Mouse (Mus musculus): ENCODE data around the gene Lrrc55. TPM values are rescaled to one million over a fixed set of nuclear protein-coding genes. Genes with fewer than 3 reads are reported as not detected.
A peak's percentile ranks its signal among the peaks of the same experiment; 100 is the strongest.

The Lrrc55 gene
- polyA plus RNA-seq, 1 experiment from 2014 or later: 2.3 TPM

DNA sequence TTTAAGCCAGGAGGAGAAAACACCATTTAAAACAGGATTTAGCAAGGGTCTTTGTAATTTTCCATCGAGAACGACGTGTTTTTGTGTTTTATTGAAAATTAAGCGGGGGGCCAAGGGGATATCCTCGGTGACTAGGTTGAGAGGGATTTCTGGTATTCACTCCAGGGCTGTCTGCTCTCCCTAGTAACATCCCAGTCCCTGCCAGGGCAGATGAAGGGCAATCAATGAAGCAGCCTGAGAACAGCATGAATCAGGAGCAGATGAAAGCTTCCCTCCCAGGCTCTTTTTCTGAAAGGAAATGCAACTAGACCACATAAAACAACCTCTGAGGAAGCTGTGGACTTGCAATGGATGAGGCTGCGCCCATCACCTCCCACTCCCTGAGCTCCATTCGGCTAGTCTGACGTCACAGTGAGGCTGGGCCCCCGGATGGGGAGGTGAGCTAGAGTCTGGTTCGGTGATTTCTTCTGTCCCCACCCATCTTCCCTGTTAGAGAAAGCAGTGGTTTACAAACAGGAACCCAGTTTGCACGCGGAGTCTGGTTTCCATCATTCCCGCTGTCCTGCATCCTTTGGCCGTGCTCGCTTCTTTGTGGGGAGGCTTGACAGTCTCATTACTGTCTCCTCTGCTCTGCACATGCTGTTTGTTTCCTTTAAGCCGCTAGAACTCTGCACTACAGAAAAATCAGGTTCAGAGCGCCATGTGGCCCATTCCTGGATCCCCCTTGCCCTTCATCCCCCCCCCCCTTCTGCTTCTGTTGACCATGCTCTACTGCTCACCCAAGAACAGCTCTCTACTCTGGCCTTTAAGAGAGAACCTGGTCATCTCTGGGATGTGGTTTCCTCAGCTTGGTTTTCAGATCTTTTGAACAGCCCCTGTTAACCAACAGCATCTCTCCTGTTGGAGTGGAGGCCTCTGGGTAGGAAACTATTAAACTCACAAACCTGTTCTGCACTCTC is 27.5 kb upstream of the Lrrc55 start:
- Histone ChIP-seq H3K9me3 (ENCODE audit: control insufficient read depth, low read length) (no peaks in the 10 kb centered on the region), H3K27me3 (replicated peaks; ENCODE audit: control insufficient read depth, insufficient read depth, low read length) (no peaks in the 10 kb centered on the region), H3K9ac (ENCODE audit: low read depth, low read length) (no peak overlapping the region), H3K36me3 (ENCODE audit: control insufficient read depth, insufficient read depth, low read length) (no peaks in the 10 kb centered on the region), H3K4me3 (ENCODE audit: low read depth, low read length) (no peak overlapping the region), H3K4me1 (ENCODE audit: control insufficient read depth, insufficient read depth, low read length) (0 out of 2 replicates have a peak, but pooled peaks cover 3% of the 10 kb centered on the region), H3K4me2 (ENCODE audit: low read depth, low read length) (peak overlapping the region; percentile 24; the same call in 1 of the 2 replicates), H3K27ac (replicated peaks; ENCODE audit: low read depth, low read length) (no peak overlapping the region)
- peak; percentile 27 for DNase-seq (ENCODE audit: low spot score)
- ATAC-seq (ENCODE audit: low read depth): peak; percentile 22; the same call in 1 of the 2 replicates
- WGBS: 51% methylated on average over 17 of the region's 17 CpGs

- H3K4me1 ChIP-seq (ENCODE audit: control insufficient read depth, insufficient read depth, low read length): no peaks in the 10 kb centered on the region
- no peak overlapping the region for H3K4me3 ChIP-seq (ENCODE audit: low read depth, low read length)
- no peak overlapping the region for H3K4me2 ChIP-seq (ENCODE audit: low read depth, low read length)
- H3K9me3 ChIP-seq (ENCODE audit: control insufficient read depth, low read length): no peaks in the 10 kb centered on the region
- no peak overlapping the region for H3K9ac ChIP-seq (ENCODE audit: low read depth, low read length)
- no peaks in the 10 kb centered on the region for H3K27me3 ChIP-seq (replicated peaks; ENCODE audit: control insufficient read depth, insufficient read depth, low read length)
- no peaks in the 10 kb centered on the region for H3K36me3 ChIP-seq (ENCODE audit: control insufficient read depth, insufficient read depth, low read length)
- DNase-seq (ENCODE audit: low spot score): no peak
- no peak for ATAC-seq (ENCODE audit: low read depth)
- H3K27ac ChIP-seq (replicated peaks; ENCODE audit: low read depth, low read length): no peak overlapping the region
Observed at GRCm38 (mm10) chr2:85216606-85217005, 19.6 kb upstream of the Lrrc55 start.

- Histone ChIP-seq H3K9ac (ENCODE audit: low read depth, low read length) (no peak overlapping the region), H3K9me3 (ENCODE audit: control insufficient read depth, low read length) (no peaks in the 10 kb centered on the region), H3K4me1 (ENCODE audit: control insufficient read depth, insufficient read depth, low read length) (no peaks in the 10 kb centered on the region), H3K36me3 (ENCODE audit: control insufficient read depth, insufficient read depth, low read length) (no peaks in the 10 kb centered on the region), H3K4me3 (ENCODE audit: low read depth, low read length) (no peak overlapping the region), H3K27me3 (replicated peaks; ENCODE audit: control insufficient read depth, insufficient read depth, low read length) (no peaks in the 10 kb centered on the region), H3K27ac (replicated peaks; ENCODE audit: low read depth, low read length) (no peak overlapping the region), H3K4me2 (ENCODE audit: low read depth, low read length) (no peak overlapping the region)
- WGBS: 67% methylated on average over 2 of the region's 2 CpGs
- ATAC-seq (ENCODE audit: low read depth) (no peak), DNase-seq (ENCODE audit: low spot score) (no peak)
Observed at GRCm38 (mm10) chr2:85213746-85214145, 16.7 kb upstream of the Lrrc55 start.

DNA sequence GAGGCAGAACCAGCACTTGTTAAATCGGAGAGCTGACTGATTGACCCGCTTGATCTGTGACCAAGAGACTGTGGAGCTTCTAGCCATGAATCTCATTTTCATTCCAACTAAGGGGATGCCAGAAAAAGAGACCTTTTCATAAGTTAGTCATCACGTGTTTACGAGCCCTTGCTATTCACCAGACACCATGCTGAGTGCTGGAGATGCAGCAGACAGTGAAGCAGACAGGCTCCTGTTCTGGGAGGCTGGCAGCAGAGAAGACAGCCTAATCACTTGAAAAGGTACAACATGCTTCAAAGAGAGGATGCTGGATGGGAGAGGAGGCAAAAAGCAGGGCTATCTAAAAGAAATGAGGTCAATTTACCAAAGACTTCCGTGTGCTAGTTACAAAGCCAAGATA is 12.3 kb upstream of the Lrrc55 start:
- Histone ChIP-seq H3K27ac (replicated peaks; ENCODE audit: low read depth, low read length) (no peak overlapping the region), H3K27me3 (replicated peaks; ENCODE audit: control insufficient read depth, insufficient read depth, low read length) (no peaks in the 10 kb centered on the region), H3K9me3 (ENCODE audit: control insufficient read depth, low read length) (no peaks in the 10 kb centered on the region), H3K9ac (ENCODE audit: low read depth, low read length) (no peak overlapping the region), H3K4me2 (ENCODE audit: low read depth, low read length) (no peak overlapping the region), H3K4me3 (ENCODE audit: low read depth, low read length) (no peak overlapping the region), H3K4me1 (ENCODE audit: control insufficient read depth, insufficient read depth, low read length) (no peaks in the 10 kb centered on the region), H3K36me3 (ENCODE audit: control insufficient read depth, insufficient read depth, low read length) (no peaks in the 10 kb centered on the region)
- DNase-seq (ENCODE audit: low spot score) (no peak), ATAC-seq (ENCODE audit: low read depth) (no peak)
- WGBS: 68% methylated on average over 5 of the region's 5 CpGs

GRCm38 (mm10) chr2:85205170-85205569 is 8.2 kb upstream of the Lrrc55 start:
- no peak overlapping the region for H3K27ac ChIP-seq (replicated peaks; ENCODE audit: low read depth, low read length)
- ATAC-seq (ENCODE audit: low read depth): no peak

DNA sequence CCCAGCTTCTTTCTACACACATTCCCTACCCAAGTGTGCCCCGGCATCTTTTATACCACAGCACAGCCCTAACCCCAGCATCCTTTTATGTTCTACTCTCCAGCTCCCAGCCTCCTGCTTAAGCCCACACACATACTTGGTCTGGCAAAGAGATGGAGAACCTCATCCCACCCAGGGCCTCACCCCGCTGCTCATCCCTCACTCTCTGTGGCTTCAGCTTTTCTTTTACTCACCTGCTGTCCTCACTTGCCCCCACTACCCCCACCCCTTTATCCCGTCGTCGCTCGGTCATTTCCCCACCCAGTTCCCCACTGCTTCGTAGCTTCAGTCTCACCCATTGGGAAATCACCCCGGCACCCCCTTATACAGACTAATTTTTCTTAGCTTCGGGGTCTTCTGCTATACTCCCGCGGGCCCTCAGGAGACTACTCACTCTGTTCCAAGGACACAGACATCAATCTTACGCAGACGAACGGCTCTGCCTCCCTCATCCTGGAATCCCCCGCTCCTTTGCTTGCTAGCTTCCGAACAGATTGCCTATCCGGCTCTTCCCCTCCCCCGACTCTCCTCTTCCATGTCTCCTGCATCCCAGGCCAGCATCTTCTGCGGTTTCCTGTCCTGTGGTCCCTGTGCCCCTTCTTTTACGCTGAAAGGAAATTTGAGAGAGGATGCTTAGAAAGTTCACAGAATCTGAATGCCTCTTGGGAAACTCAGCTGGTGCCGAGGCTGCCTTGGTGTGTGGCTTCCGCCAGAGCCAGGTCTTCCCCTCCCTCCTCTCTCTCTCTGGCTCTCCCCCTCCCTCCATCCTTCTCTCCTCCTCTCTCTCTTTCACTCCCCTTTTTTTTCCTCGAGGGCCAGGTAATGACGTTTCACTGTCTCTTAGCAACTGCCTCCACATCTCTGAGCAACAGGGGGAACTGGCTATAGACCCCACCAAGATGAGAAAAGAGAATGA is 1.3 kb upstream of the Lrrc55 start:
- peak overlapping the region; percentile 48 for H3K4me2 ChIP-seq (ENCODE audit: low read depth, low read length)
- peak overlapping the region; percentile 32 for H3K9ac ChIP-seq (ENCODE audit: low read depth, low read length)
- H3K4me1 ChIP-seq (ENCODE audit: control insufficient read depth, insufficient read depth, low read length): no peaks in the 10 kb centered on the region
- H3K27ac ChIP-seq (replicated peaks; ENCODE audit: low read depth, low read length): no peak overlapping the region
- no peaks in the 10 kb centered on the region for H3K27me3 ChIP-seq (replicated peaks; ENCODE audit: control insufficient read depth, insufficient read depth, low read length)
- ATAC-seq (ENCODE audit: low read depth) (peak; percentile 72), DNase-seq (ENCODE audit: low spot score) (peak; percentile 17)
- H3K9me3 ChIP-seq (ENCODE audit: control insufficient read depth, low read length): no peaks in the 10 kb centered on the region
- peak overlapping the region; percentile 24 for H3K4me3 ChIP-seq (ENCODE audit: low read depth, low read length)
- H3K36me3 ChIP-seq (ENCODE audit: control insufficient read depth, insufficient read depth, low read length): no peaks in the 10 kb centered on the region
- WGBS: 2% methylated on average over 24 of the region's 24 CpGs

More at GRCm38 (mm10) chr2:85205170-85205569, 8.2 kb upstream of the Lrrc55 start:
- no peaks in the 10 kb centered on the region for H3K36me3 ChIP-seq (ENCODE audit: control insufficient read depth, insufficient read depth, low read length)
- no peak overlapping the region for H3K4me2 ChIP-seq (ENCODE audit: low read depth, low read length)
- H3K9ac ChIP-seq (ENCODE audit: low read depth, low read length): no peak overlapping the region
- WGBS: 85% methylated on average over 8 of the region's 8 CpGs
- H3K27me3 ChIP-seq (replicated peaks; ENCODE audit: control insufficient read depth, insufficient read depth, low read length): no peaks in the 10 kb centered on the region
- no peak for DNase-seq (ENCODE audit: low spot score)
- no peaks in the 10 kb centered on the region for H3K9me3 ChIP-seq (ENCODE audit: control insufficient read depth, low read length)
- no peak overlapping the region for H3K4me3 ChIP-seq (ENCODE audit: low read depth, low read length)
- H3K4me1 ChIP-seq (ENCODE audit: control insufficient read depth, insufficient read depth, low read length): no peaks in the 10 kb centered on the region

DNA sequence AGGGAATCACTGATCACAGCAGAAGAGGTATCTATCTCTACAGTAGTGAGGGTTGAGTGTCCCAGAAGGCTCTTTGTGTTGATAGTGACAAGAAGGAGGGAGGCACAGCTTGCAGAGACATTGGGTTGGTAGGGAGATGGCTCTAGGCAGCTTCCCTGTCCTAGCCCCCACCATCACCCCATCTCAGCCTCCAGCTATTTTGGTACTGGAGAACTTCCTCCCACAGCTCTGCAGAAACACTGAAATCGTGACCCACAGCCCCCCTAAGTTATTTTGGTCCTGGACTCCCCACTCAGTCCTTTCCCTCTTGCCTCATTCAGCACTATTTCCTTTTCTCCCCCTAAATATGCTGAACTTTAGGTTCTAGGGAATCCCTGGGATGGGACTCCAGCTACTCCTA is 2.4 kb downstream of the Lrrc55 start:
- 50% methylated on average over 1 of the region's 1 CpGs for WGBS
- no peaks in the 10 kb centered on the region for H3K4me1 ChIP-seq (ENCODE audit: control insufficient read depth, insufficient read depth, low read length)
- ATAC-seq (ENCODE audit: low read depth) (no peak), DNase-seq (ENCODE audit: low spot score) (no peak)
- no peaks in the 10 kb centered on the region for H3K36me3 ChIP-seq (ENCODE audit: control insufficient read depth, insufficient read depth, low read length)
- H3K27ac ChIP-seq (replicated peaks; ENCODE audit: low read depth, low read length): no peak overlapping the region
- H3K4me2 ChIP-seq (ENCODE audit: low read depth, low read length): no peak overlapping the region
- no peaks in the 10 kb centered on the region for H3K9me3 ChIP-seq (ENCODE audit: control insufficient read depth, low read length)
- H3K4me3 ChIP-seq (ENCODE audit: low read depth, low read length): no peak overlapping the region
- H3K27me3 ChIP-seq (replicated peaks; ENCODE audit: control insufficient read depth, insufficient read depth, low read length): no peaks in the 10 kb centered on the region
- H3K9ac ChIP-seq (ENCODE audit: low read depth, low read length): no peak overlapping the region

GRCm38 (mm10) chr2:85187582-85188151 is 9.3 kb downstream of the Lrrc55 start:
- no peak for DNase-seq (ENCODE audit: low spot score)
- Histone ChIP-seq H3K9ac (ENCODE audit: low read depth, low read length) (no peak overlapping the region), H3K4me3 (ENCODE audit: low read depth, low read length) (no peak overlapping the region), H3K27ac (replicated peaks; ENCODE audit: low read depth, low read length) (no peak overlapping the region), H3K27me3 (replicated peaks; ENCODE audit: control insufficient read depth, insufficient read depth, low read length) (no peaks in the 10 kb centered on the region), H3K4me1 (ENCODE audit: control insufficient read depth, insufficient read depth, low read length) (no peaks in the 10 kb centered on the region), H3K4me2 (ENCODE audit: low read depth, low read length) (no peak overlapping the region), H3K36me3 (ENCODE audit: control insufficient read depth, insufficient read depth, low read length) (no peaks in the 10 kb centered on the region), H3K9me3 (ENCODE audit: control insufficient read depth, low read length) (no peaks in the 10 kb centered on the region)
- no peak for ATAC-seq (ENCODE audit: low read depth)
- 87% methylated on average over 6 of the region's 6 CpGs for WGBS

Measured in embryonic facial prominence, embryonic 14.5 days (tissue).